ENCODE assay signal across 11 mouse cellular contexts in the genomic region with DNA sequence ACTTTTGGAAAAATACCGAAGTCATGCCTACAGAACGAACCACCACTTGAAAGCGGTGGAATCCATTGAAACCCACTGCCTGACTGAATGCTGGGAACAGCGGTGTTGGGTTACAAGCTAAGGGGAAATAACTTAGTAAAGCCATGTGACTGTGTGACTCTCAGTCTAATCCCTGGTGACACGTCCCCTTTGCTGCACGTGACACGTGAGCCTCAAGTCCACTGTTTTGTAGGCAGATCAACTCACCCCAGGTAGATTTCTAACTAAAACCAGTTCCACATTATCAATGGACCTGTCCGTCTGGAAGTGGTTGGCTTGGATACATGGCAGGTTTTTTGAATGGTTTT.
A peak's percentile ranks its signal among the peaks of the same experiment; 100 is the strongest.
DNase-seq lines count a peak whose midpoint lies in the region; ATAC-seq lines count a peak whose summit lies in the region.
"Had no signal": no experiment of that assay in that cellular context is flagged by ENCODE, and none has a peak within 500 bp of the region (broad histone marks: within the 10 kb centered on the region; RNA-seq: fewer than 3 reads in every experiment).

No protein-coding gene starts in this region.

- ATAC-seq in lung, embryonic 16.5 days (ENCODE audit: low read depth), result peak; percentile 69
- ATAC-seq in embryonic facial prominence, embryonic 12.5 days (ENCODE audit: insufficient number of reproducible peaks, insufficient read depth, low FRiP score, low TSS enrichment), result peak; percentile 60; the same call in 1 of the 2 replicates
- ATAC-seq in kidney, embryonic 15.5 days (replicated peaks; ENCODE audit: low FRiP score), result peak; percentile 83
- peak; percentile 62; the same call in 1 of the 2 replicates for ATAC-seq in stomach, embryonic 15.5 days (ENCODE audit: insufficient read depth, low FRiP score, low read depth)
- ATAC-seq: Patski had no signal

- no peaks in the 10 kb centered on the region for H3K36me3 ChIP-seq in lung, embryonic 16.5 days (ENCODE audit: control insufficient read depth, insufficient read depth, low read length)
- H3K36me3 ChIP-seq in embryonic facial prominence, embryonic 12.5 days, result no peaks in the 10 kb centered on the region
- H3K36me3 ChIP-seq in kidney, embryonic 15.5 days, result no peaks in the 10 kb centered on the region
- no peaks in the 10 kb centered on the region for H3K36me3 ChIP-seq in stomach, embryonic 15.5 days

- peaks cover 64% of the 10 kb centered on the region for H3K4me1 ChIP-seq in lung, embryonic 16.5 days (replicated peaks; ENCODE audit: control insufficient read depth, insufficient read depth, low read length)
- peaks cover 53% of the 10 kb centered on the region for H3K4me1 ChIP-seq in embryonic facial prominence, embryonic 12.5 days
- H3K4me1 ChIP-seq in kidney, embryonic 15.5 days, result peaks cover 53% of the 10 kb centered on the region
- peaks cover 29% of the 10 kb centered on the region; the same call in 1 of the 2 replicates for H3K4me1 ChIP-seq in stomach, embryonic 15.5 days

- peak overlapping the region; percentile 49 for H3K27ac ChIP-seq in lung, embryonic 16.5 days (ENCODE audit: low read length)
- H3K27ac ChIP-seq in embryonic facial prominence, embryonic 12.5 days, result peak overlapping the region; percentile 43; the same call in 1 of the 2 replicates
- peak overlapping the region; percentile 81 for H3K27ac ChIP-seq in kidney, embryonic 15.5 days
- peak overlapping the region; percentile 32; the same call in 1 of the 2 replicates for H3K27ac ChIP-seq in stomach, embryonic 15.5 days
- H3K27ac ChIP-seq: liver, embryonic 14.5 days had no signal

- no peaks in the 10 kb centered on the region for H3K9me3 ChIP-seq in lung, embryonic 16.5 days (ENCODE audit: control insufficient read depth, low read length)
- no peaks in the 10 kb centered on the region for H3K9me3 ChIP-seq in embryonic facial prominence, embryonic 12.5 days
- H3K9me3 ChIP-seq in kidney, embryonic 15.5 days (replicated peaks), result no peaks in the 10 kb centered on the region
- H3K9me3 ChIP-seq in stomach, embryonic 15.5 days, result no peaks in the 10 kb centered on the region

- H3K9ac ChIP-seq in lung, embryonic 16.5 days (ENCODE audit: low read length), result no peak overlapping the region
- no peak overlapping the region for H3K9ac ChIP-seq in embryonic facial prominence, embryonic 12.5 days
- H3K9ac ChIP-seq in kidney, embryonic 15.5 days, result no peak overlapping the region
- H3K9ac ChIP-seq in stomach, embryonic 15.5 days, result no peak overlapping the region
- H3K9ac ChIP-seq: liver, embryonic 14.5 days had no signal

- DNase-seq in lung, postnatal 10 days, result no peak
- no peak for DNase-seq in spleen, postnatal 14 days (ENCODE audit: low spot score in 2 of 2)
- DNase-seq in cerebellum, adult 11 months, result no peak
- no peak for DNase-seq in thymus, postnatal 0 days (ENCODE audit: low spot score)
- DNase-seq: cerebellum, adult 2 months had no signal

- H3K4me2 ChIP-seq in lung, embryonic 16.5 days (ENCODE audit: low read depth, low read length), result peak overlapping the region; percentile 3; the same call in 1 of the 2 replicates
- H3K4me2 ChIP-seq in embryonic facial prominence, embryonic 12.5 days (replicated peaks), result peak overlapping the region; percentile 14; the same call in 1 of the 2 replicates
- peak overlapping the region; percentile 31 for H3K4me2 ChIP-seq in kidney, embryonic 15.5 days
- no peak overlapping the region for H3K4me2 ChIP-seq in stomach, embryonic 15.5 days

- WGBS in lung, embryonic 16.5 days, result 40% methylated on average over 8 of the region's 8 CpGs
- 6% methylated on average over 8 of the region's 8 CpGs for WGBS in embryonic facial prominence, embryonic 12.5 days
- WGBS in kidney, embryonic 15.5 days, result 25% methylated on average over 8 of the region's 8 CpGs
- 43% methylated on average over 8 of the region's 8 CpGs for WGBS in stomach, embryonic 15.5 days

- no peaks in the 10 kb centered on the region for H3K27me3 ChIP-seq in lung, embryonic 16.5 days (ENCODE audit: control insufficient read depth, insufficient read depth, low read depth, low read length)
- H3K27me3 ChIP-seq in embryonic facial prominence, embryonic 12.5 days, result no peaks in the 10 kb centered on the region
- H3K27me3 ChIP-seq in kidney, embryonic 15.5 days, result no peaks in the 10 kb centered on the region
- H3K27me3 ChIP-seq in stomach, embryonic 15.5 days (replicated peaks), result no peaks in the 10 kb centered on the region
- H3K27me3 ChIP-seq: Patski had no signal

- no peak overlapping the region for H3K4me3 ChIP-seq in lung, embryonic 16.5 days (ENCODE audit: low read length)
- no peak overlapping the region for H3K4me3 ChIP-seq in embryonic facial prominence, embryonic 12.5 days
- no peak overlapping the region for H3K4me3 ChIP-seq in kidney, embryonic 15.5 days (replicated peaks)
- H3K4me3 ChIP-seq in stomach, embryonic 15.5 days (replicated peaks), result no peak overlapping the region
